Mouse (Mus musculus) layer of hippocampus, adult 8-10 months (tissue): ENCODE results near the gene Smyd1. TPM values are rescaled to one million over a fixed set of nuclear protein-coding genes. Genes with fewer than 3 reads are reported as not detected.
"Not testable (repeated sequence)": the region's sequence is repeated elsewhere in the genome, so short reads cannot be mapped to it uniquely, and the experiment has no call there.

ENCODE experiments used
- DNase-seq, 2 experiments: peaks; one replicate each; pipeline ENCODE4 v3.0.0; 2022; ENCODE audit warnings: low spot score in 2 of 2
- total RNA-seq, 4 experiments: library from RNA; stranded (reverse); gene quantifications; 2 replicates each; pipeline ENCODE4 v1.2.4; 2022

The Smyd1 gene
- total RNA-seq: 1 to 10 TPM in 1 of 4 experiments, under 1 TPM in 3; 0.36 to 1.4 (median 0.62) TPM

DNA sequence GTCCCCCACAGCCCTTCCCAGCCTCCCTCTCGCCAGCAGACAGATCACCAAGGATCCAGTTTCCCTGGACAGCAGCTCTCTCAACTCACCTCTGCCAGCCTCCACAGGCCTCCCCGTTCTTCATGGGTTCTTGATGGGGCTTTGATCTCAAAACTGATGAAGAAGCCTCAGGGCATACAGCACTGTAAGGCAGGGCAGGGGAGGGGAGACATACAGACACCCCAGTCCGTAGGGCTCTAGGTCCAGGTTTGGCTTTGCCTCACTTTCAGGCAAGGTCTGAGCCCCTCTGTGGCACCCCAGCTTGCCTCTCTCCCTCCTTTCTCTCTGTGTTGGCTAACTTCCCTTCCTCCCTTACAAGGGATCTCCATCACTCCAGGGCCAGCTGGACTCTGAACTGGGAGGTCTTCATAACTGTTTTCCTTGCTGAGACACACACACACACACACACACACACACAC is at the start of gene Smyd1:
Gene Smyd1 (minus strand): TSS at position 408 of the 458 bp plus-strand sequence.
- no peak for DNase-seq

GRCm38 (mm10) chr6:71371085-71371605 is 49.1 kb upstream of the Smyd1 start:
- DNase-seq: no peak

GRCm38 (mm10) chr6:71369416-71369815 is 47.4 kb upstream of the Smyd1 start:
- no peak for DNase-seq

- DNase-seq: no peak
These were observed 42.0 kb upstream of the Smyd1 start for GRCm38 (mm10) chr6:71363995-71364394.

GRCm38 (mm10) chr6:71361156-71361670 is 39.2 kb upstream of the Smyd1 start:
- no peak for DNase-seq

DNA sequence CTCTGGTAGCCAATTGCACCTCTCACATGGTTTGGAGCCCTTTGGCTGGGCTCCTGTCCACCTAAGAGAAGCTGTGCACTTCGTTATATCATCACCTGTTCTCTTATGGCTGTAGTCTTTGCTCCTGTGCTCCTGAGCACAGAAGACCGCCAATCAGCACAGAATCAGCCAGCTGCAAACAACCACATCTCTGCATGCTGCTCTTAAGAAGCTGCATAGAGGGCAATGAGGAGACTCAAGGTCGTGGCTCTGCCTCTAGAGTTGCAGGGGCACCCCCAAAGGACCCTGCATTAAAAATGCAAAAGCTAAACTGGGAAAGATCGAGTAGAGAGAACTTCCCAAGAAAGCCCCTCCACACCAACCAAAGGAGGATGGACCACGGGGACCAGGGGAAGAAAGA is 38.7 kb upstream of the Smyd1 start:
- no peak for DNase-seq

- no peak for DNase-seq
These were observed 38.2 kb upstream of the Smyd1 start for GRCm38 (mm10) chr6:71360221-71360620.

- no peak for DNase-seq
These were observed 35.5 kb upstream of the Smyd1 start for GRCm38 (mm10) chr6:71357493-71357892.

DNA sequence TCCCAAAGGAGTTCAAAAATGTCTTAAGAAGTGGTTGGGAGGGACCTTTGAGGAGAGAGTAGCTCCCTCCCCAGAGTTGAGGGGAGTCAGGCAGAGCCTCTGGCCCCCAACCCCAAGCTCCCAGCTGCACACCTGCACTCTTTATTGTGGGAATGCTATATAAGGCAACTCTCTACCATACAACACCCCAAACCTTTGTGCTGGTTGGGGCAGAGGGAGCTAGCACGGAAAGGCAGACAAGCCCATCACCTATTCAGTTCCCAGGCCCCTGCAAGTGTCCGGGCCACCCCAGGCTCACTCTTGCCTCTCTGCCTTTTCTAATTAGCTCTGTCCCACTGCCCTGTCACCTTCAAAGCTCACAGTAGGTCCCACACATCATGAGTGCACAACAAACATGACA is 31.7 kb upstream of the Smyd1 start:
- no peak for DNase-seq

- no peak for DNase-seq
These were observed 30.9 kb upstream of the Smyd1 start for GRCm38 (mm10) chr6:71352866-71353427.

GRCm38 (mm10) chr6:71352201-71352600 is 30.2 kb upstream of the Smyd1 start:
- no peak for DNase-seq

DNA sequence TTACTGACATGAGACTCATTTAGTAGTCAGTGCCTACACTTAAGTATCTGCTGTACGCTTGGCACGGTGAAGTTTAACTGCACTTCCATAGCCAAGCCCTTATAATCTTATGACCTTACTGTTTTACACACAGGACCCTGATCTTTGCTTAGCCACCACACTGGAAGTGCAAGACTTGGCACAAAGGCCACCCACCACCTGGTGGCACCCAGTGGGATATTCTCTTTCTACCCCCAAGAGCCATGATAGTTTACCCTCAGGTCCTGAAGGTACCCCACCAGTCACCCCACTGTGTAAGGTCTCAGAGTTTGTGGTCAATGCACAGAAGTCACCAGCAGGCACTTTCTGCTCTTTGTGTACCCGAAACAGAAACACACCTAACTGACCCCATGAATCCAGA is 29.2 kb upstream of the Smyd1 start:
- no peak for DNase-seq

DNA sequence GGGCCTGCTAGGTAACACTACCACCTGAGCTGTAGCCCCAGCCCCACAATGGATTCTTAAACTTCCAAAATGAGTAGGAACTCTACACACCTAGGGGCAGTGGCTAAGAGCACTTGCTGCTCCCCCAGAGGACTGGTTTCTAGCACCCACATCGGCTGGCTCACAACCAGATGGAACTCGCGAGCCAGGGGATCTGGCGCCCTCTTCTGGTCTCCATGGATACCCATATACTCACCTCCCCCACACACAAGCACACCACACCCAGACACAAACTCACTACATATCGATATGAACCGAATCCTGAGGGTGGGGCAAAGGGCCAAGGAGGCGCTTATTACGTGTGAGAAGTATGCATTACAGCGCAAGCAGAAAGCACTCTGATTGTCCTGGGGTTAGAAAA is 26.0 kb upstream of the Smyd1 start:
- no peak for DNase-seq

DNA sequence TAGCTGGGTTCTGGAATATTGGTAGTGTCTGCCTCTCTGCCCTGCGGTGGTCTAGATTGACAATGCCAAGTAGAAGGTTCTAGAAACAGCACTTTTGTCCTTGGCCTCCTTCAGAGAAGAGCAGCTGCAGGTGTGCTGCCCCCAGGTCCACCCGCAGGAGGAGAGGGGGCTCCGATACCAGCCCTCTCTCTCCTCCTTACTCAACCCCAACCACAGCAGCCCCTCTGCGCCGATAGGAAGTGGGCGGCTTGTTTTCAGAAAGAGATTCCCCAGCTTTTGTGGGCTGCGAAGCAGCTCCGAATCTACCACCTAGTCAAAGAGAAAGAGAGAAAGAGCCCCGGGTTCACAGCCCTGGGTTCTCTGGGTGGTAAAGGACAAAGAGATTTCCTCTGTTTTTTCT is 19.1 kb upstream of the Smyd1 start:
- DNase-seq: no peak

- no peak for DNase-seq
These were observed 17.3 kb upstream of the Smyd1 start for GRCm38 (mm10) chr6:71339351-71339750.

- DNase-seq: no peak
These were observed 16.9 kb upstream of the Smyd1 start for GRCm38 (mm10) chr6:71338941-71339340.

GRCm38 (mm10) chr6:71337666-71338065 is 15.6 kb upstream of the Smyd1 start:
- no peak for DNase-seq

DNA sequence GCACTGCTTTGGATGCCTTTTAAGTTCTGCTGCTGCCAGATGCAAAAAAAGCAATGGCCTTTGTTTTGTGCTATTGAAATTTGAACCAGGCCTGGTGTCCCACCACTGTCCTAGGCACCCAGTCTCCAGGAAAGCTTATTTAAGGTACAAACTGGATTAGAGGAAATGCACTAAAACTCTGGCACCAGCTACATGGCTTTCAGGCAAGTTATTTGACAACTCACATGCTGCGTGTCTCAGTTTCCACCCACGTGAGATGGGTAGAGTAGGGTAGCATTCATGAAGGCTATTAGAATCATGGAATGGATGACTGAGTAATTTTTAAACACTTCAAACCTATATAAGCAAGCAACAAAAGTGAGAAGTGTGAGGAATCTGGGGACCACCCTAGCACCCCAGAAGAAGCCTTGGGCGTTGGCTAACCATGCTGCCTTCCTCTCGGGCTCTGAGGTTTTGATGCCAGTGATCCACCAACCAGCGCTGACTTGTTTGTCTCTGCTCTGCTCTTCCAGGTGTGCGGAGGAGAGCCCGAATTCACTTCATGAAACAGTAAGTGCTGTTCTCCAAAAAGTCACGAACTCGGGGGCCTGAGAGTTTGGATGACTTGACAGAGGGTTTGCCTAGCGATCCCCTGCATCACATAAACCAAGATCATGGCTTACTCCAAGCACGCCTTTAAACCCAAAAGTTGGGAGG is 11.7 kb upstream of the Smyd1 start:
- DNase-seq: no peak

DNA sequence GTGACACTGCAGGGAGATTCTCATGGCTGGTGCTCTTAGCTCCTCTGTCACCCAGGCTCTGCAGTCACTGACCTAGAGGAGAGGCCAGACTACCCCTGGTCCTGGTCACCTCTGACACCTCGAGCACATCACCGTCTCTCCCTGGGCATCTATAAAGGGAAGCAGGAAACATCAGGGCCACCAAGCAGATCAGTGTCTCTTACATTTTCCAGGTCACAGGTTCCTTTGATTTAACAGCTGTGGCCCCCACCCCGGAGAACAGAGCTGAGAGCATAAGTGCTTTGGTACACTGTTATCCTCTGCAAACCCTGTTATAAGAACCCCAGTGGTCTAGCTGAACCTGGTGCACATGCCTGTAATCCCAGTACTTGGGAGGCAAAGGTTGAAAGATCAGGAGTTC is 11.0 kb upstream of the Smyd1 start:
- DNase-seq: no peak

- DNase-seq: no peak
These were observed 10.4 kb upstream of the Smyd1 start for GRCm38 (mm10) chr6:71332236-71332965.

DNA sequence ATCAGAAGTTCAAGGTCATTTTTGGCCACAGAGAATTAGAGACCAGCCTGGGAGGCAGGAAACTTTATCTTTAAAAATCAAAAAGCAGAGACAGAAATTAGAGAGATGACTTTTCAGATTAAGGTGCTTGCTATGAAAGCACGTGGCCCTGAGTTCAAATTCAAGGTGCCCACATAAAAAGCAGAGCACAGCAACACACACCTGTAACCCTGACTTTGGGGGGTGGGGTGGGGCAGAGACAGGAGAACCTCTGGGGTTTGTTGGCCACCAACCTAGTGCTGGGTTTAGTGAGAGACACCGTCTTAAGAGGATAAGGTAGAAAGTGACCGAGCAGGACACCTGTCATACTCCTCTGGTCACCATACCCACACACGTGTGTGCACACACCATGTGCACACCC is 9.5 kb upstream of the Smyd1 start:
- DNase-seq: not testable (repeated sequence)

DNA sequence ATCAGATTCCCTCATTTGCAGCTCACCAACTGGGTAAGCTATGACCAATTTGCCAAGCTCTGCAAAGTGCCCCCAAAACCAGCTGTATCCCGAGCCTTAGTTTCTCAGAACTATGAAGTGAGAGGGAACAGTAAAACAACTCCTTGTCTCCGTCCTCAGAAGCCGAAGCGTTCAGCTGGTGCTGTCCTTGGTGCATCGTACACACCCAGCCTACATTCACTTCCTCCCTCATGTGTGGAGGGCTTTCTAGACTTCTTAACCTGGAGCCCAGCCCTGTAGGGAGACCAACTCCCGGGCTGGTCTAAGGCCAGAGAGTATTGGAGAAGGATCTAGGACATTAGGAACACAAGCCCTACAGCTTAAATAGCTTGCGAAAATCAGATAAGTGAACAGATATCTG is 8.5 kb upstream of the Smyd1 start:
- no peak for DNase-seq
